Mouse (Mus musculus): Measurements from ENCODE around the gene Fbxl14. TPM values are rescaled to one million over a fixed set of nuclear protein-coding genes. Genes with fewer than 3 reads are reported as not detected.
"Not testable (repeated sequence)": the region's sequence is repeated elsewhere in the genome, so short reads cannot be mapped to it uniquely, and the experiment has no call there.

Gene Fbxl14
- polyA plus RNA-seq, 1 experiment: 77.7 TPM

GRCm38 (mm10) chr6:119478560-119479342 lies 717 bp upstream of the Fbxl14 start:
- TF ChIP-seq POLR2A (IDR thresholded peaks at IDR 0.05; ENCODE audit: borderline replicate concordance, extremely low read depth, low read depth, low read length) (0 out of 2 replicates have a peak, but pooled peaks have one; percentile 61), CTCF (IDR thresholded peaks at IDR 0.05; ENCODE audit: insufficient read depth, low read length) (no peak)
- Histone ChIP-seq H3K4me3 (replicated peaks; ENCODE audit: extremely low read depth, low read depth, low read length) (peak overlapping the region; percentile 83), H3K4me1 (ENCODE audit: control insufficient read depth, insufficient read depth, low read length) (peaks cover 18% of the 10 kb centered on the region)
- WGBS: under 1% methylated on average over 44 of the region's 49 CpGs
- peak; percentile 89 for DNase-seq

DNA sequence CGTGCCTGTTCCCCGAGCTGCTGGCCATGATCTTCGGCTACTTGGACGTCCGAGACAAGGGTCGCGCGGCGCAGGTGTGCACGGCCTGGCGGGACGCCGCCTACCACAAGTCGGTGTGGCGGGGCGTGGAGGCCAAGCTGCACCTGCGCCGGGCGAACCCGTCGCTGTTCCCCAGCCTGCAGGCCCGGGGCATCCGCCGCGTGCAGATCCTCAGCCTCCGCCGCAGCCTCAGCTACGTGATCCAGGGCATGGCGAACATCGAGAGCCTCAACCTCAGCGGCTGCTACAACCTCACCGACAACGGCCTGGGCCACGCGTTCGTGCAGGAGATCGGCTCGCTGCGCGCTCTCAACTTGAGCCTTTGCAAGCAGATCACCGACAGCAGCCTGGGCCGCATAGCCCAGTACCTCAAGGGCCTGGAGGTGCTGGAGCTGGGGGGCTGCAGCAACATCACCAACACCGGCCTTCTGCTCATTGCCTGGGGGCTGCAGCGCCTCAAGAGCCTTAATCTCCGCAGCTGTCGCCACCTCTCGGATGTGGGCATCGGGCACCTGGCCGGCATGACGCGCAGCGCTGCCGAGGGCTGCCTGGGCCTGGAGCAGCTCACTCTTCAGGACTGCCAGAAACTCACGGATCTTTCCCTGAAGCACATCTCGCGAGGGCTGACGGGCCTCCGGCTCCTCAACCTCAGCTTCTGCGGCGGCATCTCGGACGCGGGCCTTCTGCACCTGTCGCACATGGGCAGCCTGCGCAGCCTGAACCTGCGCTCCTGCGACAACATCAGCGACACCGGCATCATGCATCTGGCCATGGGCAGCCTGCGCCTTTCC lies 623 bp downstream of the Fbxl14 start:
- TF ChIP-seq CTCF (IDR thresholded peaks at IDR 0.05; ENCODE audit: insufficient read depth, low read length) (no peak), POLR2A (IDR thresholded peaks at IDR 0.05; ENCODE audit: borderline replicate concordance, extremely low read depth, low read depth, low read length) (peak; percentile 32; the same call in 1 of the 2 replicates)
- DNase-seq: peak; percentile 68
- H3K4me3 ChIP-seq (replicated peaks; ENCODE audit: extremely low read depth, low read depth, low read length): peak overlapping the region; percentile 83
- under 1% methylated on average over 70 of the region's 70 CpGs for WGBS
- H3K4me1 ChIP-seq (ENCODE audit: control insufficient read depth, insufficient read depth, low read length): peaks cover 18% of the 10 kb centered on the region

GRCm38 (mm10) chr6:119480706-119481331 lies 1.4 kb downstream of the Fbxl14 start:
- peaks cover 20% of the 10 kb centered on the region for H3K4me1 ChIP-seq (ENCODE audit: control insufficient read depth, insufficient read depth, low read length)
- no peak for DNase-seq
- TF ChIP-seq CTCF (IDR thresholded peaks at IDR 0.05; ENCODE audit: insufficient read depth, low read length): no peak
- TF ChIP-seq POLR2A (IDR thresholded peaks at IDR 0.05; ENCODE audit: borderline replicate concordance, extremely low read depth, low read depth, low read length): no peak
- peak overlapping the region; percentile 83 for H3K4me3 ChIP-seq (replicated peaks; ENCODE audit: extremely low read depth, low read depth, low read length)
- WGBS: 4% methylated on average over 33 of the region's 33 CpGs

GRCm38 (mm10) chr6:119481741-119482390 lies 2.4 kb downstream of the Fbxl14 start:
- Histone ChIP-seq H3K4me1 (ENCODE audit: control insufficient read depth, insufficient read depth, low read length) (peaks cover 20% of the 10 kb centered on the region), H3K4me3 (replicated peaks; ENCODE audit: extremely low read depth, low read depth, low read length) (peak overlapping the region; percentile 33)

GRCm38 (mm10) chr6:119482958-119483600 lies 3.6 kb downstream of the Fbxl14 start:
- WGBS: 39% methylated on average over 16 of the region's 16 CpGs
- TF ChIP-seq CTCF (IDR thresholded peaks at IDR 0.05; ENCODE audit: insufficient read depth, low read length) (peak; percentile 61), POLR2A (IDR thresholded peaks at IDR 0.05; ENCODE audit: borderline replicate concordance, extremely low read depth, low read depth, low read length) (no peak)
- Histone ChIP-seq H3K4me3 (replicated peaks; ENCODE audit: extremely low read depth, low read depth, low read length) (peak overlapping the region; percentile 50), H3K4me1 (ENCODE audit: control insufficient read depth, insufficient read depth, low read length) (peaks cover 15% of the 10 kb centered on the region)
- peak; percentile 51 for DNase-seq

More at GRCm38 (mm10) chr6:119481741-119482390, 2.4 kb downstream of the Fbxl14 start:
- 3% methylated on average over 10 of the region's 10 CpGs for WGBS
- DNase-seq: not testable (repeated sequence)

DNA sequence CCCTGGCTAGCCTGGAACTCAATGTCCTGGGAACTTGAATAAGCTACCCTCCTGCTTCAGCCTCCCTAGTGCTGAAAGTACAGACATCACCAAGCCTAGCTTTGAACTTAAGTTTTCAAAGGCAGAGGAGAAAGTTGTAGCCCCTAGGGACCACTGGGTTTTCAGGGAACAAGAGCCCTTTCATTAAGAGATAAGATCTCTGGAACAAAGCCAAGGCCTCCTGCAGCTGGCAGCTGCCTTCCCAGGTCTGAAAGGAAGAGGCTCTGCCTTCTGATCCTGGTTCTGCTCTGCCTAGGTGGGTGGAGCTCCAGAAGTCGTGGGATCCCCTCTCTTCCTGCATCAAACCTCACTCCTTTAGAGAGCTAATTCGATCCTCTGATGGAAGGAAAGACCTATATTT lies 6.0 kb downstream of the Fbxl14 start:
- no peak for TF ChIP-seq POLR2A (IDR thresholded peaks at IDR 0.05; ENCODE audit: borderline replicate concordance, extremely low read depth, low read depth, low read length)
- no peak for TF ChIP-seq CTCF (IDR thresholded peaks at IDR 0.05; ENCODE audit: insufficient read depth, low read length)
- no peak overlapping the region for H3K4me3 ChIP-seq (replicated peaks; ENCODE audit: extremely low read depth, low read depth, low read length)
- H3K4me1 ChIP-seq (ENCODE audit: control insufficient read depth, insufficient read depth, low read length): peaks cover 16% of the 10 kb centered on the region
- 14% methylated on average over 2 of the region's 2 CpGs for WGBS
- no peak for DNase-seq

DNA sequence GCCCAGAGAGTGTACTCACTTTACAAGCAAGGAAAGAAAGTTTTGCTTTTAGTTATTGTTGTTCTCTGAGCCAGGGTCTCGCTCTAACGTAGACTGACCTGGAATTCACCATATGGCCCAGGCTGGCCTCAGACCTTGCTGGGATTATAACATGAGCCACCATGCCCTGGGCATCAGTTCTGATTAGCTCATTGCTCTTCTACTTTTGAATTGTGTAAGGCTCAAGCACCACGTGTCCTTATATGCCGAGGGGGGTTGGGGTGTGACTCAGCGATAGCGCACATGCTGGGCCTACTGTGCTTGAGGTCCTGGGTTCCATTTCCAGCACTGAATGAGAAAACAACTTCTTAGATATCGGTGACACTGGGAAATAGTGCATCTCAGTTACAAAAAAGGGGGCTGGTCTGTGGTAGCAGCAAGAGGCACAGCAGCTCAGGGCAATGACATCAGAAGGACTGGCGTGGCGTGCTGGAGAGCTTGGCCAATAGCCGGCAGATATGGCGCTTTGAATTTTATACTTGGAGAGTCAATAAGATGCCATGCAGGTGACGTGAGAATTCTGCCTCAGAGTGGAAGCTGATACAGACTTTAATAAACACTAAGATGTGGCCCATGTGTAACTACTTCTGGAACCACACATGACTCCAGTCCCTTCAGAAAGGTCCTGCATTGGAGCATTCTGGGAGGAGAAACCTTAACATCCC lies 7.1 kb downstream of the Fbxl14 start:
- TF ChIP-seq CTCF (IDR thresholded peaks at IDR 0.05; ENCODE audit: insufficient read depth, low read length) (no peak), POLR2A (IDR thresholded peaks at IDR 0.05; ENCODE audit: borderline replicate concordance, extremely low read depth, low read depth, low read length) (no peak)
- DNase-seq: no peak
- Histone ChIP-seq H3K4me1 (ENCODE audit: control insufficient read depth, insufficient read depth, low read length) (peaks cover 12% of the 10 kb centered on the region), H3K4me3 (replicated peaks; ENCODE audit: extremely low read depth, low read depth, low read length) (no peak overlapping the region)
- 85% methylated on average over 12 of the region's 12 CpGs for WGBS

GRCm38 (mm10) chr6:119487085-119487458 lies 7.6 kb downstream of the Fbxl14 start:
- TF ChIP-seq CTCF (IDR thresholded peaks at IDR 0.05; ENCODE audit: insufficient read depth, low read length) (no peak), POLR2A (IDR thresholded peaks at IDR 0.05; ENCODE audit: borderline replicate concordance, extremely low read depth, low read depth, low read length) (no peak)
- WGBS: 91% methylated on average over 7 of the region's 7 CpGs
- peaks cover 12% of the 10 kb centered on the region for H3K4me1 ChIP-seq (ENCODE audit: control insufficient read depth, insufficient read depth, low read length)
- no peak for DNase-seq
- H3K4me3 ChIP-seq (replicated peaks; ENCODE audit: extremely low read depth, low read depth, low read length): no peak overlapping the region

Measured in lung, adult 2 months (tissue).